Mouse (Mus musculus): ENCODE measurements around the gene 5730409E04Rik. TPM values are rescaled to one million over a fixed set of nuclear protein-coding genes. Genes with fewer than 3 reads are reported as not detected.

Gene 5730409E04Rik
- total RNA-seq, 1 experiment: 1.7 TPM

GRCm38 (mm10) chr4:126643815-126644214, 34.2 kb downstream of the 5730409E04Rik start:
- TF ChIP-seq HCFC1 (IDR thresholded peaks at IDR 0.05; ENCODE audit: borderline replicate concordance, insufficient read depth, low read length): no peak
- no peak for TF ChIP-seq CHD2 (IDR thresholded peaks at IDR 0.05; ENCODE audit: low read depth, low read length)
- no peak for TF ChIP-seq MAFK (IDR thresholded peaks at IDR 0.05; ENCODE audit: insufficient read depth, low read depth, low read length)
- TF ChIP-seq ZNF384 (IDR thresholded peaks at IDR 0.05; ENCODE audit: low read depth, low read length): no peak
- no peak for TF ChIP-seq ZC3H11A (IDR thresholded peaks at IDR 0.05; ENCODE audit: borderline replicate concordance, low read depth, low read length)
- no peaks in the 10 kb centered on the region; a peak in 1 of 4 replicates for H3K4me1 ChIP-seq (ENCODE audit: control insufficient read depth in 2 of 2, insufficient read depth in 2 of 2, low read length in 2 of 2, poor library complexity in 1 of 2)
- H3K36me3 ChIP-seq (ENCODE audit: control insufficient read depth, insufficient read depth, low read length, poor library complexity, severe bottlenecking): no peaks in the 10 kb centered on the region
- no peak for DNase-seq (ENCODE audit: low read depth, low spot score)
- no peak overlapping the region for H3K27ac ChIP-seq (ENCODE audit: insufficient read depth, low read depth, low read length, poor library complexity, severe bottlenecking)
- in situ Hi-C loops (cut with MboI; ENCODE audit: low sequenced_read_pairs in 2 of 2, unreplicated experiment in 2 of 2): no loop called here
- H3K4me3 ChIP-seq (ENCODE audit: insufficient read depth in 1 of 2, low read depth in 1 of 2, low read length in 2 of 2, poor library complexity in 1 of 2, severe bottlenecking in 1 of 2): no peak overlapping the region
- H3K9ac ChIP-seq (ENCODE audit: insufficient read depth, low read depth, low read length, poor library complexity, severe bottlenecking): no peak overlapping the region
- H3K9me3 ChIP-seq (ENCODE audit: control insufficient read depth, insufficient read depth, low read depth, low read length): no peaks in the 10 kb centered on the region

- H3K9ac ChIP-seq (ENCODE audit: insufficient read depth, low read depth, low read length, poor library complexity, severe bottlenecking): no peak overlapping the region
- no peak overlapping the region for H3K27ac ChIP-seq (ENCODE audit: insufficient read depth, low read depth, low read length, poor library complexity, severe bottlenecking)
- no peak for TF ChIP-seq ZC3H11A (IDR thresholded peaks at IDR 0.05; ENCODE audit: borderline replicate concordance, low read depth, low read length)
- TF ChIP-seq CHD2 (IDR thresholded peaks at IDR 0.05; ENCODE audit: low read depth, low read length): no peak
- TF ChIP-seq MAFK (IDR thresholded peaks at IDR 0.05; ENCODE audit: insufficient read depth, low read depth, low read length): no peak
- no peak for TF ChIP-seq ZNF384 (IDR thresholded peaks at IDR 0.05; ENCODE audit: low read depth, low read length)
- no peak for TF ChIP-seq HCFC1 (IDR thresholded peaks at IDR 0.05; ENCODE audit: borderline replicate concordance, insufficient read depth, low read length)
- no peaks in the 10 kb centered on the region for H3K36me3 ChIP-seq (ENCODE audit: control insufficient read depth, insufficient read depth, low read length, poor library complexity, severe bottlenecking)
- H3K4me1 ChIP-seq (ENCODE audit: control insufficient read depth in 2 of 2, insufficient read depth in 2 of 2, low read length in 2 of 2, poor library complexity in 1 of 2): no peaks in the 10 kb centered on the region
- in situ Hi-C loops (cut with MboI; ENCODE audit: low sequenced_read_pairs in 2 of 2, unreplicated experiment in 2 of 2): no loop called here
- H3K9me3 ChIP-seq (ENCODE audit: control insufficient read depth, insufficient read depth, low read depth, low read length): no peaks in the 10 kb centered on the region
- H3K4me3 ChIP-seq (ENCODE audit: insufficient read depth in 1 of 2, low read depth in 1 of 2, low read length in 2 of 2, poor library complexity in 1 of 2, severe bottlenecking in 1 of 2): no peak overlapping the region
- no peak for DNase-seq (ENCODE audit: low read depth, low spot score)
These were observed 34.8 kb downstream of the 5730409E04Rik start for GRCm38 (mm10) chr4:126644333-126644963.

- in situ Hi-C loops (cut with MboI; ENCODE audit: low sequenced_read_pairs in 2 of 2, unreplicated experiment in 2 of 2): no loop called here
- Histone ChIP-seq H3K9me3 (ENCODE audit: control insufficient read depth, insufficient read depth, low read depth, low read length) (no peaks in the 10 kb centered on the region), H3K36me3 (ENCODE audit: control insufficient read depth, insufficient read depth, low read length, poor library complexity, severe bottlenecking) (no peaks in the 10 kb centered on the region), H3K9ac (ENCODE audit: insufficient read depth, low read depth, low read length, poor library complexity, severe bottlenecking) (no peak overlapping the region), H3K27ac (ENCODE audit: insufficient read depth, low read depth, low read length, poor library complexity, severe bottlenecking) (no peak overlapping the region), H3K4me3 (ENCODE audit: insufficient read depth in 1 of 2, low read depth in 1 of 2, low read length in 2 of 2, poor library complexity in 1 of 2, severe bottlenecking in 1 of 2) (no peak overlapping the region), H3K4me1 (ENCODE audit: control insufficient read depth in 2 of 2, insufficient read depth in 2 of 2, low read length in 2 of 2, poor library complexity in 1 of 2) (no peaks in the 10 kb centered on the region)
- TF ChIP-seq CHD2 (IDR thresholded peaks at IDR 0.05; ENCODE audit: low read depth, low read length): no peak
- TF ChIP-seq ZNF384 (IDR thresholded peaks at IDR 0.05; ENCODE audit: low read depth, low read length): no peak
- TF ChIP-seq HCFC1 (IDR thresholded peaks at IDR 0.05; ENCODE audit: borderline replicate concordance, insufficient read depth, low read length): no peak
- no peak for TF ChIP-seq MAFK (IDR thresholded peaks at IDR 0.05; ENCODE audit: insufficient read depth, low read depth, low read length)
- no peak for DNase-seq (ENCODE audit: low read depth, low spot score)
These were observed 38.6 kb downstream of the 5730409E04Rik start for GRCm38 (mm10) chr4:126647996-126648910.

- no peak overlapping the region for H3K4me3 ChIP-seq (ENCODE audit: insufficient read depth in 1 of 2, low read depth in 1 of 2, low read length in 2 of 2, poor library complexity in 1 of 2, severe bottlenecking in 1 of 2)
- H3K9me3 ChIP-seq (ENCODE audit: control insufficient read depth, insufficient read depth, low read depth, low read length): no peaks in the 10 kb centered on the region
- in situ Hi-C loops (cut with MboI; ENCODE audit: low sequenced_read_pairs in 2 of 2, unreplicated experiment in 2 of 2): no loop called here
- no peaks in the 10 kb centered on the region for H3K36me3 ChIP-seq (ENCODE audit: control insufficient read depth, insufficient read depth, low read length, poor library complexity, severe bottlenecking)
- TF ChIP-seq MAFK (IDR thresholded peaks at IDR 0.05; ENCODE audit: insufficient read depth, low read depth, low read length): no peak
- DNase-seq (ENCODE audit: low read depth, low spot score): no peak
- H3K4me1 ChIP-seq (ENCODE audit: control insufficient read depth in 2 of 2, insufficient read depth in 2 of 2, low read length in 2 of 2, poor library complexity in 1 of 2): no peaks in the 10 kb centered on the region
- no peak overlapping the region for H3K27ac ChIP-seq (ENCODE audit: insufficient read depth, low read depth, low read length, poor library complexity, severe bottlenecking)
- no peak overlapping the region for H3K9ac ChIP-seq (ENCODE audit: insufficient read depth, low read depth, low read length, poor library complexity, severe bottlenecking)
These were observed 43.5 kb downstream of the 5730409E04Rik start for GRCm38 (mm10) chr4:126653148-126653547.

Data from ES-E14 (cell line).